9 mouse cellular contexts compared by ENCODE assay signal in genomic region chr2:114439668-114440067, GRCm38 (mm10).
DNase-seq lines count a peak whose midpoint lies in the region; ATAC-seq and TF ChIP-seq lines count a peak whose summit lies in the region.
"Had no signal": no experiment of that assay in that cellular context is flagged by ENCODE, and none has a peak within 500 bp of the region (broad histone marks: within the 10 kb centered on the region; RNA-seq: fewer than 3 reads in every experiment).

No protein-coding gene starts in this region.

- 0 out of 2 replicates have a peak, but pooled peaks have one; percentile 22 for ATAC-seq in common myeloid progenitor, adult 5-6 weeks (replicated peaks; ENCODE audit: low read depth, poor library complexity, severe bottlenecking)
- ATAC-seq in inflammation-experienced regulatory T-cells, adult 6 months = no peak

- DNase-seq in cerebellum, postnatal 14 days = peak; percentile 46 to 62
- no peak for DNase-seq in cerebellum, adult 18-20 months
- peak; percentile 4 to 28 for DNase-seq in layer of hippocampus, adult 2 months (ENCODE audit: low spot score in 2 of 2)
- no peak for DNase-seq in layer of hippocampus, adult 9-10 months (ENCODE audit: low spot score)
- peak; percentile 36 for DNase-seq in 416B (ENCODE audit: low read depth)
- DNase-seq in T-cell, adult 2 months (ENCODE audit: low spot score) = no peak
- DNase-seq: adrenal gland, postnatal 25 days had no signal

- peak; percentile 82 for TF ChIP-seq CTCF in layer of hippocampus, adult 2 months (conservative IDR thresholded peaks at IDR 0.05)

- H3K4me3 ChIP-seq in layer of hippocampus, adult 2 months = no peak overlapping the region

- H3K27ac ChIP-seq in layer of hippocampus, adult 2 months = no peak overlapping the region

Comparison
In these comparisons a context has a peak if more than half of its experiments do, and no peak if none do; other contexts are left out.
1. DNase-seq: peak in cerebellum, postnatal 14 days (2 of 2), layer of hippocampus, adult 2 months (2 of 2) and 416B (single experiment); none in cerebellum, adult 18-20 months (0 of 2), layer of hippocampus, adult 9-10 months (single experiment) and T-cell, adult 2 months (single experiment).